Mouse (Mus musculus) heart, embryonic 11.5 days (tissue): Measurements from ENCODE around the gene Fgf13. TPM values are rescaled to one million over a fixed set of nuclear protein-coding genes. Genes with fewer than 3 reads are reported as not detected.

Experiments
- ATAC-seq: fragments of 200-750 bp; cut with Nextera tagmentation; replicated peaks from 2 replicates; pipeline ENCODE4 v1.8.0; 2017; ENCODE audit warnings: moderate library complexity; ENCODE audit not compliant: insufficient number of reproducible peaks, low FRiP score, low TSS enrichment
- H3K27ac ChIP-seq: fragments of 300-500 bp; sonication (generic); 2 replicates; pipeline ENCODE4 v1.5.1; 2014; ENCODE audit warnings: mild to moderate bottlenecking, low read depth, low read length
- H3K27me3 ChIP-seq: fragments of 300-500 bp; sonication (generic); 2 replicates; pipeline ENCODE4 v1.6.1; 2014; ENCODE audit warnings: mild to moderate bottlenecking, low read length, mixed read lengths; ENCODE audit not compliant: control insufficient read depth, insufficient read depth
- H3K36me3 ChIP-seq: fragments of 300-500 bp; sonication (generic); 2 replicates; pipeline ENCODE4 v1.6.1; 2014; ENCODE audit warnings: mild to moderate bottlenecking, low read length, moderate library complexity, mixed read lengths; ENCODE audit not compliant: control insufficient read depth, insufficient read depth
- H3K4me1 ChIP-seq: fragments of 300-500 bp; sonication (generic); 2 replicates; pipeline ENCODE4 v1.6.1; 2014; ENCODE audit warnings: low read length; ENCODE audit not compliant: control insufficient read depth, insufficient read depth
- H3K4me2 ChIP-seq: fragments of 300-500 bp; sonication (generic); 2 replicates; pipeline ENCODE4 v1.6.1; 2014; ENCODE audit warnings: mild to moderate bottlenecking, moderate library complexity
- H3K4me3 ChIP-seq: fragments of 300-500 bp; sonication (generic); 2 replicates; pipeline ENCODE4 v1.5.1; 2014; ENCODE audit warnings: low read depth, low read length
- H3K9ac ChIP-seq: fragments of 300-500 bp; sonication (generic); 2 replicates; pipeline ENCODE4 v1.6.1; 2014; ENCODE audit warnings: mild to moderate bottlenecking, low read depth, low read length, moderate library complexity
- H3K9me3 ChIP-seq: fragments of 300-500 bp; sonication (generic); replicated peaks from 2 replicates; pipeline ENCODE4 v1.6.1; 2016; ENCODE audit warnings: low read length; ENCODE audit not compliant: control insufficient read depth
- WGBS: fragments of 180-500 bp; shearing (Covaris S2); extraction: QIAGEN DNeasy Blood & Tissue Kit; methylation state at CpG from one replicate; pipeline ENCODE4 v1.1.7; 2014; ENCODE audit not compliant: insufficient replicate concordance; 5-methylcytosine and 5-hydroxymethylcytosine counted together
- microRNA counts: library from miRNA; unstranded; fragments of <30 nt; microRNA quantifications from one replicate; lab custom pipeline; 2015
- microRNA-seq: library from miRNA; unstranded; fragments of <30 nt; microRNA quantifications from one replicate; pipeline ENCODE4, GENCODE M21; 2016; ENCODE audit warnings: borderline number of aligned reads
- polyA plus RNA-seq: library from polyadenylated mRNA; unstranded; fragments of >200 nt; fragmentation: Nextera tagmentation; extraction: Ambion mirVana; gene quantifications from 2 replicates; pipeline ENCODE4 v1.2.1, GENCODE M21; 2014

Gene Fgf13
- polyA plus RNA-seq, 1 experiment from 2014 or later, result 36.8 TPM

- no peak for ATAC-seq
- Histone ChIP-seq H3K9me3 (no peaks in the 10 kb centered on the region), H3K36me3 (no peaks in the 10 kb centered on the region), H3K9ac (no peak overlapping the region), H3K4me2 (no peak overlapping the region), H3K4me1 (no peaks in the 10 kb centered on the region), H3K27ac (no peak overlapping the region), H3K27me3 (no peaks in the 10 kb centered on the region), H3K4me3 (no peak overlapping the region)
- 91% methylated on average over 3 of the region's 3 CpGs for WGBS
Measured at GRCm38 (mm10) chrX:59085928-59086327, 481.9 kb downstream of the Fgf13 start.

- ATAC-seq, result no peak
- no peaks in the 10 kb centered on the region for H3K4me1 ChIP-seq
- H3K9ac ChIP-seq, result no peak overlapping the region
- H3K4me3 ChIP-seq, result no peak overlapping the region
- H3K9me3 ChIP-seq, result no peaks in the 10 kb centered on the region
- H3K27me3 ChIP-seq, result no peaks in the 10 kb centered on the region
- no peak overlapping the region for H3K27ac ChIP-seq
- H3K4me2 ChIP-seq, result no peak overlapping the region
- H3K36me3 ChIP-seq, result no peaks in the 10 kb centered on the region
Measured at GRCm38 (mm10) chrX:59080427-59080826, 487.4 kb downstream of the Fgf13 start.

- Histone ChIP-seq H3K4me1 (no peaks in the 10 kb centered on the region), H3K9me3 (no peaks in the 10 kb centered on the region), H3K27ac (no peak overlapping the region), H3K4me3 (no peak overlapping the region), H3K27me3 (no peaks in the 10 kb centered on the region), H3K36me3 (no peaks in the 10 kb centered on the region), H3K9ac (no peak overlapping the region), H3K4me2 (no peak overlapping the region)
- 75% methylated on average over 3 of the region's 3 CpGs for WGBS
- no peak for ATAC-seq
Measured at GRCm38 (mm10) chrX:59072083-59072482, 495.8 kb downstream of the Fgf13 start.

GRCm38 (mm10) chrX:59063157-59063556 is 504.7 kb downstream of the Fgf13 start:
- Histone ChIP-seq H3K27me3 (no peaks in the 10 kb centered on the region), H3K4me2 (no peak overlapping the region), H3K9me3 (no peaks in the 10 kb centered on the region), H3K4me3 (no peak overlapping the region), H3K36me3 (no peaks in the 10 kb centered on the region), H3K27ac (no peak overlapping the region), H3K4me1 (no peaks in the 10 kb centered on the region), H3K9ac (no peak overlapping the region)
- no peak for ATAC-seq
- WGBS, result 73% methylated on average over 4 of the region's 4 CpGs

- no peaks in the 10 kb centered on the region for H3K36me3 ChIP-seq
- WGBS, result 64% methylated on average over 1 of the region's 1 CpGs
- no peak overlapping the region for H3K4me2 ChIP-seq
- ATAC-seq, result no peak
- no peaks in the 10 kb centered on the region for H3K9me3 ChIP-seq
- no peaks in the 10 kb centered on the region for H3K4me1 ChIP-seq
- no peaks in the 10 kb centered on the region for H3K27me3 ChIP-seq
- H3K9ac ChIP-seq, result no peak overlapping the region
- H3K4me3 ChIP-seq, result no peak overlapping the region
- no peak overlapping the region for H3K27ac ChIP-seq
Measured at GRCm38 (mm10) chrX:59034969-59035368, 532.9 kb downstream of the Fgf13 start.

MicroRNA genes within 50 kb of the gene (microRNA counts, 519-probe panel; counts per million panel counts)
- microRNA mmu-miR-504 (lab: Ali Mortazavi, UCI), result 3,351 counts per million, percentile 16 among the panel's probes with 10 or more counts

Small RNAs within 50 kb of the gene (microRNA-seq; reads per million reads assigned to microRNA genes)
- gene Mir504, result 32.9 reads per million, percentile 55 among the genes with 10 or more reads in this experiment
